Mouse (Mus musculus): ENCODE data around the gene Gzmf. TPM values are rescaled to one million over a fixed set of nuclear protein-coding genes. Genes with fewer than 3 reads are reported as not detected.

Gene Gzmf
- not detected for polyA plus RNA-seq (2014; fragmentation: Illumina TruSeq; extraction: RNeasy Lipid Tissue Mini Kit (QIAGEN cat#74804); ENCODE audit: low replicate concordance)

DNA sequence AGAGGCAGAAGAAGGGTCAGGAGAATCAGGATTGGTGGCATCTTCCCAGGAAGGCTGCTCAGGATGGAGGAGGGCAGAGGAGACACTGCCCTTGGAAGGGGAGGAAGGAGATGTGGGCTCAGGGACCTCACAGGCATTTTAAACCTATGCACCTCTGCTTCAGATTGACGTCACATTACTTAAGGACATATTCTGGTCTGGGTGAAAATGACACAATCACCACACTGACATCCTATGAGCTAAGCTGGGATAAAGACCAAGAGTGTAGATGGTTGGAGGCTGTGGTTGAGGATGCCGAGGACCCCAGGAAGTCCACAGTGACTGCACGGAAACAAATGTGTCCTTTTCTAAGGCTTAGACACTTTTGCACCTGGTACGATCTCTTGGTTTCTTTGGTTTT, at the start of gene Gzmf:
TSS of gene Gzmf (minus strand) at position 101 of the 400 bp plus-strand sequence.

DNA sequence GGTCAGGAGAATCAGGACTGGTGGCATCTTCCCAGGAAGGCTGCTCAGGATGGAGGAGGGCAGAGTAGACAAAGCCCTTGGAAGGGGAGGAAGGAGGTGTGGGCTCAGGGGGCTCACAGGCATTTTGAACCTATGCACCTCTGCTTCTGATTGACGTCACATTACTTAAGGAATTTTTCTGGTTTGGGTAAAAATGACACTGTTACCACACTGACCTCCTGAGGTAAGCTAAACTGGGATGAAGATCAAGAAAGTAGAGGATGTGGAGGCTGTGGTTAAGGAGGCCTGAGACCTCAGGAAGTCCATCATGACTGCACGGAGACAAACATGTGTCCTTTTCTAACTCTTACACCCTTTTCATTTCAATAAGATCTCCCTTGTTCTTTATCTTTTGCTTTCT, 23.3 kb upstream of the Gzmf start, which contains the start of gene Gzmc:
TSS of gene Gzmc (minus strand) at position 101 of the 400 bp plus-strand sequence.

DNA sequence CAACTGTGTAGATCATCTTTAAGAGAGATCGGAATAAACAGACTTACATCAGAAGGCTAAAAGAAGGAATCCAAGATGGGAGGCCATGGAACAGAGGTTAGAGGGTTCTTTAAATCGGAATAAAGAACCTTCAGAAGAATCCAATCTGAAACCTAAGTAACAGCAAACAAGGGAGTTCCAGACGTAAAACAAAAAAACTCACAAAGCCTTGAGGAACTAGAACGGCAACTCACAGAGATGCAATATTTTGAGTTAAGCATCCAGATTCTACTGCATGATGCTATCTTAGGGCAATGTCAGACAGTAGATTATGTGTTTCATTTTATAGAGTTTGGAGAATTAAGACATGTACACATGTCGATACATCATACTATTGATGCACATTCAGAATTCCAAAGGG, 36.7 kb downstream of the Gzmf start, which contains the start of gene Gzmn:
TSS of gene Gzmn (minus strand) at position 101 of the 400 bp plus-strand sequence.

DNA sequence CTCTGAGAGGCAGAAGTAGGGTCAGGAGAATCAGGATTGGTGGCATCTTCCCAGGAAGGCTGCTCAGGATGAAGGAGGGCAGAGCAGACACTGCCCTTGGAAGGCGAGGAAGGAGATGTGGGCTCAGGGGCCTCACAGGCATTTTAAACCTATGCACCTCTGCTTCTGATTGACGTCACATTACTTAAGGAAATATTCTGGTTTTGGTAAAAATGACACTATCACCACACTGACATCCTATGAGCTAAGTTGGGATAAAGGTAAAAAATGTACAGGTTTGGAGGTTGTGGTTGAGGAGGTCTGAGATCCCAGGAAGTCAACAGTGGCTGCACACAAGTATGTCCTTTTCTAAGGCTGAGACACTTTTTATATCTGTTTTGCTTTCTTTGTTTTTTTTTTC, 51.7 kb downstream of the Gzmf start, which contains the start of gene Gzmg:
TSS of gene Gzmg (minus strand) at position 101 of the 400 bp plus-strand sequence.

Other genes with a start within 250 kb of the Gzmf start
- 4.8 TPM for gene Mcpt1, start 193.4 kb downstream of the Gzmf start, polyA plus RNA-seq (2014; fragmentation: Illumina TruSeq; extraction: RNeasy Lipid Tissue Mini Kit (QIAGEN cat#74804); ENCODE audit: low replicate concordance)
- gene Mcpt9, start 180.9 kb downstream of the Gzmf start, polyA plus RNA-seq (2014; fragmentation: Illumina TruSeq; extraction: RNeasy Lipid Tissue Mini Kit (QIAGEN cat#74804); ENCODE audit: low replicate concordance), result not detected
- gene Mcpt2, start 169.4 kb downstream of the Gzmf start, polyA plus RNA-seq (2014; fragmentation: Illumina TruSeq; extraction: RNeasy Lipid Tissue Mini Kit (QIAGEN cat#74804); ENCODE audit: low replicate concordance), result 2.0 TPM
- gene Mcpt4, start 149.1 kb downstream of the Gzmf start, polyA plus RNA-seq (2014; fragmentation: Illumina TruSeq; extraction: RNeasy Lipid Tissue Mini Kit (QIAGEN cat#74804); ENCODE audit: low replicate concordance), result 0.41 TPM
- not detected for gene Mcpt8, start 126.1 kb downstream of the Gzmf start, polyA plus RNA-seq (2014; fragmentation: Illumina TruSeq; extraction: RNeasy Lipid Tissue Mini Kit (QIAGEN cat#74804); ENCODE audit: low replicate concordance)
- not detected for gene Ctsg, start 108.8 kb downstream of the Gzmf start, polyA plus RNA-seq (2014; fragmentation: Illumina TruSeq; extraction: RNeasy Lipid Tissue Mini Kit (QIAGEN cat#74804); ENCODE audit: low replicate concordance)
- not detected for gene Gzme, start 90.8 kb downstream of the Gzmf start, polyA plus RNA-seq (2014; fragmentation: Illumina TruSeq; extraction: RNeasy Lipid Tissue Mini Kit (QIAGEN cat#74804); ENCODE audit: low replicate concordance)
- not detected for gene Gzmd, start 78.8 kb downstream of the Gzmf start, polyA plus RNA-seq (2014; fragmentation: Illumina TruSeq; extraction: RNeasy Lipid Tissue Mini Kit (QIAGEN cat#74804); ENCODE audit: low replicate concordance)
- gene Gzmg, start 51.8 kb downstream of the Gzmf start, polyA plus RNA-seq (2014; fragmentation: Illumina TruSeq; extraction: RNeasy Lipid Tissue Mini Kit (QIAGEN cat#74804); ENCODE audit: low replicate concordance), result not detected
- gene Gzmn, start 36.8 kb downstream of the Gzmf start, polyA plus RNA-seq (2014; fragmentation: Illumina TruSeq; extraction: RNeasy Lipid Tissue Mini Kit (QIAGEN cat#74804); ENCODE audit: low replicate concordance), result not detected
- not detected for gene Gzmc, start 23.2 kb upstream of the Gzmf start, polyA plus RNA-seq (2014; fragmentation: Illumina TruSeq; extraction: RNeasy Lipid Tissue Mini Kit (QIAGEN cat#74804); ENCODE audit: low replicate concordance)
- gene Gzmb, start 50.8 kb upstream of the Gzmf start, polyA plus RNA-seq (2014; fragmentation: Illumina TruSeq; extraction: RNeasy Lipid Tissue Mini Kit (QIAGEN cat#74804); ENCODE audit: low replicate concordance), result 70.7 TPM
- gene Atp12a, start 153.7 kb upstream of the Gzmf start, polyA plus RNA-seq (2014; fragmentation: Illumina TruSeq; extraction: RNeasy Lipid Tissue Mini Kit (QIAGEN cat#74804); ENCODE audit: low replicate concordance), result not detected
- gene Rnf17, start 191.2 kb upstream of the Gzmf start, polyA plus RNA-seq (2014; fragmentation: Illumina TruSeq; extraction: RNeasy Lipid Tissue Mini Kit (QIAGEN cat#74804); ENCODE audit: low replicate concordance), result 1.1 TPM

Data from small intestine, adult 10 weeks (tissue).